Mouse (Mus musculus) gastrocnemius, adult 8-10 months (tissue): ENCODE results near the gene Oca2. TPM values are rescaled to one million over a fixed set of nuclear protein-coding genes. Genes with fewer than 3 reads are reported as not detected.

Experiments
- DNase-seq, 2 experiments: peaks; one replicate each; pipeline ENCODE4 v3.0.0; 2022; ENCODE audit warnings: low spot score in 2 of 2
- total RNA-seq, 4 experiments: library from RNA; stranded (reverse); gene quantifications; 2 replicates each; pipeline ENCODE4 v1.2.4; 2022

The Oca2 gene
- not detected for total RNA-seq

DNA sequence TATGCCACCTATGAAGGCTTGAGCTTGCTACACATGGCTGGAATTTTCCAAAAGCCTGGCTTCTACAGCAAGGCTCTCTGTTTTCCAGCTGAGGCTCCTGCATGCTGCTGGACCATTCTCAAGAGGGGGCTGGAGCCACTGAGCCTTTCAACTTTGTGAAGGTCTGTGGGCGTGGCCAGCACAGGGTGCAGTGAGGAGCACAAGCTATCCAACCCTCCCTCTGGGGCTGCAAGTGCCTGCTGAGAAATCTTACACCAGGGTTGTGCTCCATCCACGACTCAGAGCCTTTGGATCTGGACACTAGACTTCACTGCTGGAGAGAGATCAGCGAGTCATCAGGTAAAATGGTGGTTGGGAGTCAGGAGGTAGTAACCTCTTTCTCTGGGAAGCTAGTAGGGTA, at the start of gene Oca2:
Gene Oca2, plus strand, starts transcription at position 218 of the 400 bp plus-strand sequence.
- DNase-seq = no peak

DNA sequence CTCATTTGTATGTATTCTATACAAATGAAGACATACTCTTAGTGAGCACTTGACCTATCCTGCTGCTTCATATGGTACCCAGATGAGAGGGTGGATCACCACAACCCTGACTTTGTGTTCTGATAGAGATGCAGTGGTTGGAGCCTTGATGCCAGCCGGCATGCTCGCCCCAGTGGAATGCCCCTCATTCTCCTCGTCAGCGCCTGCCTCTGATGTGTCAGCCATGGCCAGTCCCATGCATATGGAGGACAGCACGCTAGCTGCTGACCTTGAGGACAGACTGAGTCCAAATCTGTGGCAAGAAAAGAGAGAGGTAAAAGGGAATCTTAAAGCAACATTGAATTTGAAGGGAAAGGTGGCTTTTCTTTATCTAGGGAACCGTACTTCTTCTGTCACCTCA, 48.5 kb upstream of the Oca2 start:
- DNase-seq = no peak

DNA sequence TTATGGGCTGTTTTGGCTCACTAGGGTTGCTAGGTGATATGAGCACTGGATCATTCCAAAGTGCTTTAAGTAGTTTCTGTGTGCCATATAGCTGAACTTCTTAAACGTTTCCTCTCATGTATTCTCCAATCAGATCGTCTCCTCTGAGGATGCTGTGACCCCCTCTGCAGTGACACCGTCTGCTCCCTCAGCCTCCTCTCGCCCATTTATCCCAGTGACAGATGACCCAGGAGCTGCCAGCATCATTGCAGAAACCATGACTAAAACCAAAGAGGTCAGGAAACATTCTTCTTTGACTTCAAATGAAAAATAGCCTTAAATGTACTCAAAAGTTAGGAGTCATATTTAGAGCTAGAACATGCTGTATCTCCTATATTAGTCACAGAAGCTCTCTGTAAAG, 47.9 kb upstream of the Oca2 start:
- no peak for DNase-seq

DNA sequence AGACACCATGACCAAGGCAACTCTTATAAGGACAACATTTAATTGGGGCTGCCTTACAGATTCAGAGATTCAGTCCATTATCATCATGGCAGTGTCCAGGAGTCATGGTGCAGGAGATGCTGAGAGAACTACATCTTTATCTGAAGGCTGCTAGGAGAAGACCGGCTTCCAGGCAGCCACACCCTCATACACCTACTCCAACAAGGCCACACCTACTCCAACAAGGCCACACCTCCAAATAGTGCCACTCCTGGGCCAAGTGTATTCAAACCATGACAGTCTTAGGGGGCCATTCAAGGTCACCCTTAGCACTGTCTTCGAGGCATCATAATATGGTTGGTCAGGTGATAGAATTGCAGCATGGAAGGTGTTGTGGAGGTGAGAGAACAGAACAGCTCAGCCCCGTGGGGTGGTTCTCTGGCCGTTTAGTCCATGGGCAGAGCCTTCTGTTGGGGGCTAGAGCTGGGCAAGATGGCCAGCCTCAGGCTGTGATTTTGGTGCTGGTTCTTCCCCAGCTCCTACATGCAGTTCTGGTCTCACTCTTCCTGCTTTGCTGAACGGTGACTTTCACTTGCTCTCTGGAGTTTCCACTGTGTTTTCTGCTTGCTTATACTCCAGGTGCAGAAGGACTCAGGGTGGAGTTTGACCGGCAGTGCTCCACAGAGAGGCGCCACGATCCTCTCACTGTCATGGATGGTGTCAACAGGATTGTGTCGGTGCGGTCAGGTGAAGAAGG, 37.9 kb upstream of the Oca2 start:
- no peak for DNase-seq

DNA sequence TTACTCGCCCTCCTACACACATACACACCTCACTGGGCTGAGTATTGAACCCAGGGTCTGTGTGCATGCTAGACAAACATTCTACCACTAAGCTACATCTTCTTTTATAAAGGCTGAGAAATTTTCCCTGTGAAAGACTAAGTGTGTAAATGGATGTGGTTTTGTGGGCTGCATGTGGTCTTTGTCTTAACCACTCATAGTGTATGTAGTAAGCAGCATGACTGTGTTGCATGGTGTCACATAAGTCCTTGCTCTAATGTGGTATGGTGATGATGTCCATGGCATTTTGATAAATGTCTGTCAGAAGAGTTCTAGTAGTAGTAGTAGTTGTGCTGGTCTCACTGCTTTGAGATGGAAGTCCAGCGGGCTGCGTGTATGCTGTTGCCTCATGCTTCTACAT, 36.7 kb upstream of the Oca2 start:
- DNase-seq = no peak

DNA sequence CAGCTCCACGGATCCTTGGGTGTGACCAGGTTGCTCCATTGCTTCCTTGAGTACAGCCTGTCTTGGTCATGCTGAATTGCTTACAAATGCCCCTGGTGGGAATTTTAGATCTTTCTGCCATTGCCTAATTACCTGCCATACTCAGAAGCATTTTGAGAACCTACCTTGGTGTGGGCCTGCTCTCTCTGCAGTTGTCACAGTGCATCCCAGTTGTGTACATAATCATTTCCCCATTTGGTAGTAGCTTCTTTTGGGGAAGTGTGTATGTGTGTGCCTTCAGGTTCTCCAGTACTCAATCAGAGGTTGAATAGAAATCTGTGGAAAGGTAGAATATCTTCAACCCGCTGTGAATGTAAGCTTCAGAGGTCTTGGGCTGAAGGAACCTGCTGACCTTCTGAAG, 36.3 kb upstream of the Oca2 start:
- DNase-seq = no peak

DNA sequence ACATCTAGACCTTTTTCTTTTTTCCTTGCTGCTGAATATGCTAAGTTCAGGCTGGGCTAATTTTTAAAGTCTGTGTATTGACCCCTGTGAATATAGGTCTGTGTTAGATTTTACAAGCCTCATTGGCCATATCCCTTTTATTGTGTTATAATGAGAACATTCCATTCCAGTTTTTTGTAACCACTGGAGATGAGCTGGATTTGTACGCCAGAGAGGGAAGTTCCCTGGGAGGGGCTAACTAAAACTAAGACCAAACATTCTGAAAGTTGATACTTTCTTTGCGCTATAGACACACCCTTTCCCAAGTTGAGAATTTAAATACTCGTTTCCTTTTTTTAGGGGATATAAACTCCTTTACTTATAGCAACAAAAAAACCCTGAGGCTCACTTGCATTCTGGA, 34.7 kb upstream of the Oca2 start:
- DNase-seq = no peak

DNA sequence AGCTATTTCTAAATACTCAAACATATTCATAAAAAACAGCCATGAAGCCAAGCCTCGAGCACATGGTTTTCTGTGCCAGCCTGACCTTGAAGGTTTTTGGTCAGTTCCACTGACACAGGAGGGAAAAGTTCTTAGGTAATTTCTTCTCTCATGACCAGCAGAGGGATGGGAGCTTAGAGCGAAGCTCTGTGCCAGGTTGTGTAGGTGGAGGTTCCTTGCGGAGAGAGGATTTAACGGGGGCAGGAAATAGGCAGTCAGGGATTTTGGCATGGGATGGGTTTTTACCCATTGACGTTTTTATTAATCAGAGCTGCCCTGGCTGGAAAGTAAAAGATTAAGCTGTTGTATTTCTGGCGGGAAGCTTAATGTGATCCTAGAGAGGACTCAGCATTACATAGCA, 18.7 kb upstream of the Oca2 start:
- no peak for DNase-seq

DNA sequence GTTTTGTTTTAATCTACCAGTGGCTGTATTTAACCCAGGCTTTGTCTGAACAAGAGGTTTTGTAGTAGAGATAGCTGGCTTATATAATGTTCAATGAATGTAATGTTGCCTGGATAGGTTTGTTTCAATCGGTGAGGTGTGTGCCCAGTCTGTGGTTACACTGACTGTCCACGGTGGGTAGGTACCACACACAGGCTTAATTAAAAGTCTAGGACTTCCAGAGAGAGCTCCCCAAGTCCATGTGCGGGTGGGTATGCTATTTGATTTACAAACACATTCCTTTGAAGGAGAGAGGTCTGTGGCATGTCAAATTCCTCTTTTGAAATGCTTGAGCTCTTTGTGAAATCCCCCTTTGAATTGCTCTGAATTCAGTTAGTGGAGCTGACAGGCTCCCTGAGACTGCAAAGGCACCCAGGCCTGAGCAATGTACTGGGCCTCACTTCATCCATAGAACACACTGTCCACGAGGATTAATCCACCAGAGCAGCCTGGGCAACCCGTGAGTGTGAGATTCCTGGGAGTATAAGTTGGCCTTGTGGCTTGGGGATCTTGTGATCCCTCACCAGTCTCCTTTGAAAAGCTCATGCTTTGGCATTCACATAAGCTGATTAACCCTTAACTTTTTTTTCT, 3.7 kb upstream of the Oca2 start:
- no peak for DNase-seq

DNA sequence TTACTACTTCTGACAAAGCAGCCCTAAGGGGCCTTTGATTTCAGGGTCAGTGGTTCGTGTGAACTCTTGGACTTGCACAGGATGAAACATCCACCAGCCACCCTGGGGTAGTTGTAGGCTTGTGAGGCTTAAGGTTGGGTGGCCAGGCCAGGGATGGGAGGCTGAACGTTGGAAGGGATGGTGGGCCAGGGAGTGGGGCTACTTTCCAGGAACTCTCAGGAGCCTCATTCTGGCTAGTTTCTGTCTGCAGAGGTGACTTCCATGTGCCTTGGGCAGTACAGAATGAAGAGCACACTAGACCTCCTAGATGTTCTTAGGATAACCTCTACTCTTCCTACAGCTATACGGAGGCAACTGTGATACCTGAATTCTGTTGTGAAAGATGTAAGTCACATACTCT, 2.9 kb upstream of the Oca2 start:
- no peak for DNase-seq

DNA sequence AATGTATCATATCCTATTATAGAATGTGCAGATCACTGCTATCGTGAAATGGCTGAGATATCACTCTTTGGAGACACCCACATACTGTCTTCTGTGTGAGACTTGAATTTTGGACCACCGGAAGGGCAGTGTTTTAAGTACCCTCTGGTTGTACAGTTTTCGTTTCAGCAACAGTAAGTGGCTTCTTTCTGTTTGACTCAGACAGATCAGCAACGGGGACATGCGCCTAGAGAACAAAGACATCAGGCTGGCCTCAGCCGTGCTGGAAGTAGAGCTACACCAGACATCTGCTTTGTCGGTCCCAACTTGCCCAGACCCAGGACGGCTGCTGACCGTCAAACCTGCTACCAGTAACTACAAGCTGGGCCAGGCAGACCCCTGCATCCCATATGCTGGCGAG, 15.0 kb downstream of the Oca2 start:
- no peak for DNase-seq

DNA sequence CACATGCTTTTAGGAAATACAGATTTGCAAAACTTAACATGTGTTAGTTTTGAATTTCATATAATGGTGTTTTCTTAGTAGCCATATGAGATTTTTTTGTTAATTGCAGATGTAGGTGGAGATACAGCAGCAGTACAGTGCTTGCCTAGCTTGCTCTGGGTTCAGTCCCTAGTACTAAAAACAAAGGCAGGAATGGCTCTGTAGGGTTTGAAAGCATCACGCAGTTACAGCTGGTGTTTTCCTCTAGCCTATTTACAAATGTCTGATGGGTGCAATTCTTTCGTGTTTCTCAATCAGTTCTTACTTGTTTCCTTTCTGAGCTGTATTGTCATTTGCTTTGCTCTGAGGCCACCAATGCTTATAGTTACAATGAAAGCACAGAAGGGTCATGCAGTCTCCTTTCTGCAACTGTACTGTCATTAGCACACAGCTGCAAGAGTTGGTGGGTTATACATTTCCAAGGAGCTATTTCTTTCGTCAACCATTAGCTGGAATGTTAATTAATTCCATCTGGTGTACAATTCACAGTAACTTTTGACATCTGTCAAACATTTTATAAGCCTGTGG, 18.4 kb downstream of the Oca2 start:
- no peak for DNase-seq

DNA sequence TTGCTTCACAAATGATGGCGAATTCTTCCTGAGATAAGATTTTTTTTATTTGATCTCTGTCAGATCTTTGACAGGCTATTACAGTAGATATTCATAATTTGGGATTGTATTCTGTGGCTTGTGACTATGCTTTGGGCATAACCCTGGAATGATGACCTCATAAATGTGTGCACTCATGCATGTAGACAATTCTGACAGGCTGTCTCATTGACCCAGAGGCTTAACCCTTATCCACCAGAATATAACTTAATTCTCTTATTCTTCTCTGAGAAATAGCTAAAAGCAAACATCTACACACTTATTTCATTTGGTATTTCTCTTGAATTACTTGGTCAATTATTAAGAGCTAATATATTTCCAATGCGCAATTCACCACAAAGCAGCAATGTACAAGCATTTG, 37.9 kb downstream of the Oca2 start:
- DNase-seq = no peak

DNA sequence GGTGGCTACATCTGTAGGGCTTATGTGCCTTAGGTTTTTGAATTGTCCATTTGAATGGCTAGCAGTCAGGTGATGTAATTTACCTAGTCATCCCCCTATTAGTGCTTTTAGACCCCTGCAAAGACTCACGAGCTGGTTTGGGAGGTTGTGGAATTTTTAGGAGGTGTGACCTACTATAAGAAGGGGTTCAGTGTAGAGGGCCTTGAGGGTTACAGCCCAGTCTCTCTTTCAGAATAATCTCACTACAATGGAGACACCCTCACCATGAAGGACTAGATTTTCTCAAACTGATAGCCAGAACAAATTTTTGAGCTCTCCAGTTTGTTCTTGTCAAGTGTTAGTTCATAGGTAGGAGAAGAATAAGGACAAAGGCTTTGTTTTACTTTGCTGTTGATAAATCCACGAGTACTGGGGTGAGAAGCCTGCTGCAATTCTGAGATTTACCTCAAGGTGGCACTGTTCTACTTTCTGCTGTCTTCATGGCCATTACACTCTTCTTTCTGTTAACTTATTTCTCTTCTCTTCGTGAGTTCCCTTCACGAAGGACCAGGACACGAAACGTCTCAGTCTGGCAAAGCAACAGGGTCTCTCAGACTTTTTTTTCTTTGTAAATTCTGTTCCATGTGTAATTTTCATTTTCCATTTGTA, 52.0 kb downstream of the Oca2 start:
- DNase-seq = no peak

DNA sequence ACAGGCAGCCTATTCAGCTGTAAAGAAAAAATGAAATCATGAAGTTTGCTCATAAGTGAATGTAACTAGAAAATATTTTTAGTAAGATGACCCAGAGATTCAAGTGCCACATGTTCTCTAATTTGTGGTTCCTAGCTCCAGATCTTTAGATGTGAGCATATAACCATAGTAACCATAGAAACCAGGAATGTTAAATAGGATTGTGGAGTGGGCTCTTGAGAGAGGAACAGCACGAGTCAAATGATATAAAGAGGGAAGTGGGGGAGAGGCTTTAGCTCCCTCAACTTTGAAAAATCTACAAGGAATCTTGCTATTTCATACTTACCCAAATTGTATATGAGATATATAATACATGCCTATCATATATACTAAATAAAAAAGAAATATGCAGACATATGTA, 64.8 kb downstream of the Oca2 start:
- DNase-seq = no peak

DNA sequence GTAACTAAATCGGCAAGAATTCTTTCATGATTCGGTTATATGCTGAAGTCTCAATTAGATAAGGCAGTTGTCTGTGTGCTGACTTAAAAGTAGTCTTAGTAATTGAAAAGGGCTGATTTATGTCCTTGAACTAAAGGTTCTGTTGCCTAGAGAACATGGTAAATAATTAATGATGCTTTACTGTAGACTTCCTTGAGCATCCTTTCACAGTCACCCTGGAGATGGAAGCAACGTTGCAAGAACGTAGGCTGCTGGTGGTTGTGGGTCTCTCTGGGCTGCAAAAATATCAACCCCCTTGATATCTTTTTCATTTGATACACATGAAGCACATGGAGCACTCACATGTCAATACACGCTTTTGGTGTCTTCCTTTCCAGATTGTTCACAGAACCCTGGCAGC, 74.8 kb downstream of the Oca2 start:
- DNase-seq = no peak

DNA sequence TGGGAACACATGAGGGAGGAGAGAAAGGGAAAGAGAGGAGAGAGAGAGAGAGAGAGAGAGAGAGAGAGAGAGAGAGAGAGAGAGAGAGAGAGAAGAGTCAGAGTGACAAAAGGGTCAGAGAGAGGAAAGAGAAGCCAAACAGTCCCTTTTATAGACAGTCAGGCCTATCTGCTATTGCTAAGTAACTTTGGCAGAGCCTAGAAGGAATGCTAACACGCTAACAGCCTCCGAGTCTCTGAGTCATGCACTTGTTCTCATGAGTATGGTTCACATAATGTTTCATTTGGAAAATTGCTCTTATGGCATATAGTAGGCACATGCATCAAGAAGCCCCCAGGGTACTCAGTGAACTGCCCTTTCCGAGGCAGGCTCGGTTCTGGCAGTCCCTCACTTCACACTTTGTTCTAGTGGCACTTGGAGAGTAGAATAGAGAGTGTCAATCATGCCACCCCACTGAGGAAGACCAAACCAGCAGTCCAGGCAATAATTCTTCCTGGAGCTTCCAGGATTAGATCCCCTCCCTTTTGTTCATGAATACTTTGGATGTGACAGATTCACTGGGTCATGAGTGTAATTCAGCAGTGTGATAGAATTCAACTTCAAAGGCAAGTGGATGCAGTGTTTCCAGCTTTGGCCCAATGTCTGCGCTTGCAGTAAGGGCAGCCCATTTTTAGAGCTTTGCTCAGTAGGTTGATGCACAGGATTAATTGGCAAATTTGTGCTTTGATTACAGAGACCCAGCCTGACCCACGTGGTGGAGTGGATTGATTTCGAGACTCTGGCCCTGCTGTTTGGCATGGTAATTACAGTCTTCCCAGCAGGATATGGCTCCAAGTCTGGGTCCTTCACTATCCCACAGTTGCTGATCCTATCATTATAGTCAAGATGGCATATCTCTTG, 76.3 kb downstream of the Oca2 start:
- no peak for DNase-seq

DNA sequence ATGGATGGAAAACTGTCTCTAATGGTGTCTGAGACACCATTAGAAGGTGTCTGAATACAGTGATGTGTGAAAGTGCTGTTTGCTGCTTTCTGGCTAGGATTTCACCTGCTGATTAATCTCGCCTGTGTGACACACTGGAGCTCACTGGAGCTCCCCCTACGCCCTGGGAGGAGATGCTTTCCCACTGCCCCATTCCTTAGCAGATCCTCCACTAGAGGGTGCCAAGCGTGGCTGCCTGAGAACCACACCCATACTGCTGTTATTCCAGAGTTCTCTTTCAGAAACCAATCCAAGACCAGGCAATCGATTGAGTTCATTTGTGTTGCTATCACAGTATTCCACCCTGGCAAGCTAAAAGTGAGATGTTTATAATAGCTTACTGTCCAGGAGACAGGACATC, 88.2 kb downstream of the Oca2 start:
- DNase-seq = no peak

DNA sequence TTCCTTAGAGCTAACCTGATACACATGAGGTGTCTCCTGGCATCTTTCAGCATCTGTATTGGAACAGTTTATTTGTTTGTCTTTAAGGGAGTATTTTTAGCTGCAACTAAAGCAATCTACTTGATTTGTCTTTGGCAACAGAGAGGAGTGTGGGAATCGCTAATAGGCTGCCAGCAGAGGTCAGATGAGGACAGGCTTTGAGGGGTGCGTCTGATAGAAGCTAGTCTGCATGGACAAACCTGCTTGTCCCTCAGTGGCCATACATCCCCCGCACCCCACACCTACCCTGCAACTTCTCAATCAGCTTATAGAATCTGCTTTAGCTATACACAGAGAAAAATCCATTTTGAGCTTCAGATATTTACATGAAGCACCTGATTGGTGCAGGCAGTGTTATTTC, 109.0 kb downstream of the Oca2 start:
- DNase-seq = no peak

DNA sequence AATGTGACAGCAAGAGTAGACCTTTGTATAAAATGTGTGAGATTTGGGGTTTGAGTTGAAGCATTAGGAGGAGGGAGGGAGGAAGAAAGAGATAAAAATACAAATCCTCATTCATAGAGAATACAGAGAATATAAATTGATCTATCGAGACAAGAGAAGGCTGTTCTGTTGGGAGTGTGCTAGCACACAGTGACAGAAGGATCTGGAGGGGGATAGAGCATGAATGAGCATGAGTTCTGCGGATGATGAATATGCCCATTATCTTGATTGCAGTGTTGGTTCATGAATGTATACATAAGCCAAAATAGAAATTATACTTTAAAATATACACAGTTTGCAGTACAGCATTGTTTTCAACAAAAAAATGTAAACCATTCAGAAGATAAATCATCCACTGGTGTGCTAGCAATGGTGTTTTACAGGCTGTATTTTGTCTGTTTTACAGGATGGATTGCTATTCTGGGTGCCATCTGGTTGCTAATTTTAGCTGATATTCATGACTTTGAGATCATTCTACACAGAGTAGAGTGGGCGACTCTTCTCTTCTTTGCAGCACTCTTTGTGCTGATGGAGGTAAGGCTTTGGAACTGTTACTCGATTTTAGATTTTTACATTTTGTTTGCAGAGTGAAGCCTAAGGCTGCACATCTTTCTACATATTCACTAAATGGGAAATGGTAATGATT, 117.2 kb downstream of the Oca2 start:
- no peak for DNase-seq
